Mouse (Mus musculus): ENCODE results near the gene Cela3b.

DNA sequence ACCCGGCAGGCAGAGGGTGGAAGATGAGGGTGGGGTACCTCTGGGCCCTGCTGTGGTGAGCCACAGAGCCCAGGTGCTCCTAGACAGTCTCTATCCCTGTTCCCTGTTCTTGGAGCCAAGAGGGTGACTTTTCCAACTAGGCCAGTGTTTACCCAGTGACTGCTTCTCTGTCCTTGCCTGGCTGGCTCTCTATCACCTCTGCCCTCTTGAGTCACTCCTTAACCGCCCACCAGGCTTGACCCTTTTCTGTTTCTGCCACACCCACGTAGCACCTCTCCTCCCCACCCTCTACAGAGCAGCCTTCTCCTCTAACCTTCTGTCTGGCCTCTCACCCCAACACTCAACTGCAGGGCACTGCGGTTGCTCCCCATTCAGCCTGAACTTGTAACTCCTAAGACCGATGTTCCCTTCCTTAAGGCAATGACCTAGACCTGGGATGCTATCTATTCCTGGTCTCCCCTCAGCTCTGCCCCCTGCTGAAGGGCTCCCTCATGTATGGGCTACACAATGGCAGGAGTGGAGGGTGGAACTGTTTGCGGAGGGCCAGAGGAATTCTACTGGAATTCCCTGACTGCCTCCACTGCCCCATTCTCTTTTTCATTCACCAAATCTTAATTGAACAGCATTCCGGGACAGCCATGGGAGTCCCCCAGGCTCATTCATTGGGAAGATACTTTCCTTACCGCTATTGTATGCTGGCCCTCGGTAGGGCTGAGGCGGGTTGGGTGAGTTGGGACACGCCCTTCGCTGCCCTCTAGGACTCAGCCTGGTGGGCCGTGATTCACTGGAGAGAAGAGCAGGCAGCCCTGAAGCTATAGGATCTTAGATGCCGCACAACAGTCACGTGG lies 39.7 kb upstream of the Cela3b start:
- TF ChIP-seq CTCF (IDR thresholded peaks at IDR 0.05; ENCODE audit: control insufficient read depth, insufficient read depth, insufficient read length) (no peak), MAX (IDR thresholded peaks at IDR 0.05) (no peak), FOSL1 (IDR thresholded peaks at IDR 0.05; ENCODE audit: insufficient read depth, low read length, poor library complexity, severe bottlenecking) (no peak), CEBPB (IDR thresholded peaks at IDR 0.05; ENCODE audit: low read depth) (no peak), MYOG (IDR thresholded peaks at IDR 0.05; ENCODE audit: control insufficient read depth, extremely low read depth, insufficient read length) (no peak), USF1 (IDR thresholded peaks at IDR 0.05; ENCODE audit: low read depth) (no peak), MYOD1 (IDR thresholded peaks at IDR 0.05; ENCODE audit: control insufficient read depth, insufficient read length, low read depth) (no peak)
